Mouse (Mus musculus) cerebellum, adult (tissue): ENCODE data around the gene Golga5.

Source experiments
- ATAC-seq: cut with Nextera tagmentation; 2 replicates; pipeline ENCODE4 v1.9.2; 2017; ENCODE audit warnings: mild to moderate bottlenecking, moderate library complexity, mixed read lengths; ENCODE audit not compliant: insufficient number of reproducible peaks, low FRiP score, low TSS enrichment

The Golga5 gene

GRCm38 (mm10) chr12:102468894-102469764 is at the start of gene Golga5:
Gene Golga5, plus strand, starts transcription at chr12:102469135.
- peak; percentile 99 for ATAC-seq

- ATAC-seq, result peak; percentile 34; the same call in 1 of the 2 replicates
Observed at GRCm38 (mm10) chr12:102419544-102419943, 49.4 kb upstream of the Golga5 start.

GRCm38 (mm10) chr12:102420168-102420890 is 48.6 kb upstream of the Golga5 start:
- no peak for ATAC-seq

- ATAC-seq, result 0 out of 2 replicates have a peak, but pooled peaks have one; percentile 12
Observed at GRCm38 (mm10) chr12:102422065-102422464, 46.9 kb upstream of the Golga5 start.

GRCm38 (mm10) chr12:102422623-102423320 is 46.2 kb upstream of the Golga5 start:
- ATAC-seq, result no peak

- no peak for ATAC-seq
Observed at GRCm38 (mm10) chr12:102423625-102424024, 45.3 kb upstream of the Golga5 start.

GRCm38 (mm10) chr12:102424456-102424855 is 44.5 kb upstream of the Golga5 start:
- ATAC-seq, result no peak

- no peak for ATAC-seq
Observed at GRCm38 (mm10) chr12:102425048-102425578, 43.8 kb upstream of the Golga5 start.

GRCm38 (mm10) chr12:102426285-102426684 is 42.6 kb upstream of the Golga5 start:
- ATAC-seq, result no peak

GRCm38 (mm10) chr12:102429656-102430055 is 39.3 kb upstream of the Golga5 start:
- no peak for ATAC-seq

GRCm38 (mm10) chr12:102430228-102430627 is 38.7 kb upstream of the Golga5 start:
- ATAC-seq, result no peak

- ATAC-seq, result no peak
Observed at GRCm38 (mm10) chr12:102432238-102432637, 36.7 kb upstream of the Golga5 start.

GRCm38 (mm10) chr12:102434107-102434506 is 34.8 kb upstream of the Golga5 start:
- ATAC-seq, result no peak

GRCm38 (mm10) chr12:102436939-102437526 is 31.9 kb upstream of the Golga5 start:
- ATAC-seq, result no peak

GRCm38 (mm10) chr12:102437952-102438351 is 31.0 kb upstream of the Golga5 start:
- ATAC-seq, result no peak

GRCm38 (mm10) chr12:102438983-102439631 is 29.8 kb upstream of the Golga5 start:
- ATAC-seq, result peak; percentile 33; the same call in 1 of the 2 replicates

GRCm38 (mm10) chr12:102439632-102440023 is 29.3 kb upstream of the Golga5 start, which contains the start of gene Lgmn:
Gene Lgmn, minus strand, starts transcription at chr12:102439813.
- peak; percentile 100 for ATAC-seq

GRCm38 (mm10) chr12:102440551-102440950 is 28.4 kb upstream of the Golga5 start:
- no peak for ATAC-seq

GRCm38 (mm10) chr12:102441141-102441540 is 27.8 kb upstream of the Golga5 start:
- ATAC-seq, result no peak
